12 mouse cellular contexts compared by ENCODE assay signal in the genomic region with DNA sequence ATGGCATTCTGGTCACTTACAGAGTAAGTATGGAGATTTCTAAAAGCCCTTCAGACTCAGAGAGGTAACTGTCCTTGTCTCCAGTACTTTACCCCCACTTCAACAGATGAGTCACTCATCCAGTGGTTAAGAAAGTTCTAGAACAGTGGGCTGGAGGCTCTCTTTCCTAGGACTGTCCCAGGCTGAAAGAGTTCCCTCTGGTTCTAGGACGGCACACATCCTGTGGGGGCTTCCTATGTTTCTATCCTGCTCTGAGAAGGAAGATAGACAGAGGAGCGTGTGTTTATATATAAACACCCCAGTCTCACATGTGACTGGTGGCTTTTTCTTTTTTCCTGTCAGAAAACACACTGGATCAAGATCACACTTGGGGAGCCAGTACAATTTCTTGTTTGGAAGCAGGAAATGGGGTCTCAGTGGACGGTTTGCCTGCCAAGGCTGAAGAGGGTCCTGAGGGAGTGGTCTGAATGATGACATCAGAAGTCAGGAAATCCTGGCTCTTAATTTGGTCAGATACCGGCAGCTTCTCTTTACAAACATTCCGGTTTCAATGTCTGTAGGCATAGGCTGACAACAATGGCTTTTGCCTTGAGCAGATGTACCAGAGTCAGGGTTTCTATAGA. TPM values are rescaled to one million over a fixed set of nuclear protein-coding genes. Genes with fewer than 3 reads are reported as not detected.
A peak's percentile ranks its signal among the peaks of the same experiment; 100 is the strongest.
DNase-seq lines count a peak whose midpoint lies in the region; ATAC-seq and TF ChIP-seq lines count a peak whose summit lies in the region.
"Had no signal": no experiment of that assay in that cellular context is flagged by ENCODE, and none has a peak within 500 bp of the region (broad histone marks: within the 10 kb centered on the region; RNA-seq: fewer than 3 reads in every experiment).

No protein-coding gene starts in this region.

- H3K27me3 ChIP-seq in lung, embryonic 15.5 days: no peaks in the 10 kb centered on the region
- H3K27me3 ChIP-seq in heart, postnatal 0 days (ENCODE audit: control insufficient read depth, insufficient read depth, low read length): no peaks in the 10 kb centered on the region

- H3K36me3 ChIP-seq in lung, embryonic 15.5 days: no peaks in the 10 kb centered on the region
- no peaks in the 10 kb centered on the region for H3K36me3 ChIP-seq in heart, postnatal 0 days (replicated peaks; ENCODE audit: control insufficient read depth, insufficient read depth, low read length)
- H3K36me3 ChIP-seq: liver, embryonic 13.5 days had no signal

- WGBS in lung, embryonic 15.5 days: 28% methylated on average over 5 of the region's 5 CpGs
- WGBS in heart, postnatal 0 days: 49% methylated on average over 5 of the region's 5 CpGs

- H3K9me3 ChIP-seq in lung, embryonic 15.5 days: no peaks in the 10 kb centered on the region
- H3K9me3 ChIP-seq in heart, postnatal 0 days (replicated peaks; ENCODE audit: control insufficient read depth, low read length): no peaks in the 10 kb centered on the region
- H3K9me3 ChIP-seq: liver, embryonic 13.5 days had no signal

- intact Hi-C loops in heart, postnatal 36 days (cut with DNase I): no loop called here

- H3K4me3 ChIP-seq in lung, embryonic 15.5 days: no peak overlapping the region
- no peak overlapping the region for H3K4me3 ChIP-seq in heart, postnatal 0 days (ENCODE audit: low read depth, low read length)
- H3K4me3 ChIP-seq: liver, embryonic 13.5 days had no signal

- TF ChIP-seq CTCF in heart, postnatal 0 days (IDR thresholded peaks at IDR 0.05; ENCODE audit: low read depth): no peak

- H3K4me1 ChIP-seq in lung, embryonic 15.5 days: peaks cover 27% of the 10 kb centered on the region
- H3K4me1 ChIP-seq in heart, postnatal 0 days (ENCODE audit: control insufficient read depth, insufficient read depth): 0 out of 2 replicates have a peak, but pooled peaks cover 6% of the 10 kb centered on the region
- H3K4me1 ChIP-seq: liver, embryonic 13.5 days had no signal

- TF ChIP-seq EP300 in heart, postnatal 0 days (IDR thresholded peaks at IDR 0.05; ENCODE audit: low read depth): 0 out of 2 replicates have a peak, but pooled peaks have one; percentile 24

- peak; percentile 72 for ATAC-seq in lung, embryonic 15.5 days (ENCODE audit: borderline replicate concordance, extremely low read depth, low FRiP score, low TSS enrichment)
- ATAC-seq in heart, postnatal 0 days (ENCODE audit: insufficient read depth, low read depth): peak; percentile 68
- ATAC-seq: forebrain, embryonic 14.5 days had no signal

- H3K27ac ChIP-seq in lung, embryonic 15.5 days: peak overlapping the region; percentile 76
- peak overlapping the region; percentile 70 for H3K27ac ChIP-seq in heart, postnatal 0 days (ENCODE audit: low read depth)
- H3K27ac ChIP-seq: liver, embryonic 13.5 days had no signal

- H3K9ac ChIP-seq in lung, embryonic 15.5 days: no peak overlapping the region
- H3K9ac ChIP-seq in heart, postnatal 0 days (replicated peaks; ENCODE audit: low read depth, low read length): no peak overlapping the region
- H3K9ac ChIP-seq: liver, embryonic 13.5 days had no signal

- no peak overlapping the region for H3K4me2 ChIP-seq in lung, embryonic 15.5 days
- H3K4me2 ChIP-seq in heart, postnatal 0 days (ENCODE audit: low read depth, low read length): no peak overlapping the region
- H3K4me2 ChIP-seq: liver, embryonic 13.5 days had no signal

- DNase-seq in heart, adult 11 months: peak; percentile 92
- DNase-seq in heart, postnatal 36 days: no peak
- no peak for DNase-seq in lung, postnatal 36 days
- peak; percentile 49 for DNase-seq in heart, postnatal 0 days (ENCODE audit: low spot score)
- peak; percentile 25 for DNase-seq in mesoderm, embryonic 11.5 days (ENCODE audit: low read depth, low spot score)
- DNase-seq in left cerebral cortex, adult 9 months (ENCODE audit: low spot score in 2 of 2): no peak
- no peak for DNase-seq in cerebellum, postnatal 10 days
- DNase-seq: gastrocnemius, postnatal 36 days; liver, embryonic 13.5 days; thymus, adult 18-20 months had no signal

RNA-seq across cellular contexts. Expression of a gene that starts 34.0 kb away (rescaled TPM):
- 10 to 100 TPM; 44.4 to 61.9 TPM for total RNA-seq in heart, postnatal 36 days (2021)
- 77.1 and 81.4 TPM in 2 replicates for polyA plus RNA-seq in lung, embryonic 15.5 days (2015; fragmentation: Nextera tagmentation; extraction: Ambion mirVana)
- total RNA-seq in heart, postnatal 0 days (2014; rRNA removed; ENCODE audit: low replicate concordance): 69.2 and 101 TPM in 2 replicates
- polyA plus RNA-seq in heart, postnatal 0 days (2015; fragmentation: Nextera tagmentation; extraction: Ambion mirVana): 29.6 and 33.8 TPM in 2 replicates

Comparison
In these comparisons a context has a peak if more than half of its experiments do, and no peak if none do; other contexts are left out.
1. DNase-seq: peak in heart, adult 11 months (single experiment), heart, postnatal 0 days (single experiment) and mesoderm, embryonic 11.5 days (single experiment); none in heart, postnatal 36 days (0 of 2), lung, postnatal 36 days (single experiment), left cerebral cortex, adult 9 months (0 of 2) and cerebellum, postnatal 10 days (0 of 2).